Mouse (Mus musculus): ENCODE data around the gene Slc45a1. TPM values are rescaled to one million over a fixed set of nuclear protein-coding genes. Genes with fewer than 3 reads are reported as not detected.
"Not testable (repeated sequence)": the region's sequence is repeated elsewhere in the genome, so short reads cannot be mapped to it uniquely, and the experiment has no call there.

The Slc45a1 gene
- polyA plus RNA-seq, 1 experiment = 0.84 TPM

GRCm38 (mm10) chr4:150603366-150604061, 48.5 kb downstream of the Slc45a1 start:
- DNase-seq (ENCODE audit: low read depth) = no peak

GRCm38 (mm10) chr4:150601489-150601888, 50.5 kb downstream of the Slc45a1 start:
- DNase-seq (ENCODE audit: low read depth) = no peak

GRCm38 (mm10) chr4:150600503-150600902, 51.5 kb downstream of the Slc45a1 start:
- not testable (repeated sequence) for DNase-seq (ENCODE audit: low read depth)

GRCm38 (mm10) chr4:150599119-150599992, 52.6 kb downstream of the Slc45a1 start:
- DNase-seq (ENCODE audit: low read depth) = no peak

- no peak for DNase-seq (ENCODE audit: low read depth)
Observed at GRCm38 (mm10) chr4:150598686-150599085, 53.3 kb downstream of the Slc45a1 start.

- DNase-seq (ENCODE audit: low read depth) = no peak
Observed at GRCm38 (mm10) chr4:150595991-150596390, 56.0 kb downstream of the Slc45a1 start.

GRCm38 (mm10) chr4:150595071-150595470, 56.9 kb downstream of the Slc45a1 start:
- no peak for DNase-seq (ENCODE audit: low read depth)

- DNase-seq (ENCODE audit: low read depth) = no peak
Observed at GRCm38 (mm10) chr4:150594298-150594829, 57.6 kb downstream of the Slc45a1 start.

- no peak for DNase-seq (ENCODE audit: low read depth)
Observed at GRCm38 (mm10) chr4:150593473-150594217, 58.3 kb downstream of the Slc45a1 start.

- no peak for DNase-seq (ENCODE audit: low read depth)
Observed at GRCm38 (mm10) chr4:150592087-150592486, 59.9 kb downstream of the Slc45a1 start.

GRCm38 (mm10) chr4:150591602-150592001, 60.4 kb downstream of the Slc45a1 start:
- no peak for DNase-seq (ENCODE audit: low read depth)

GRCm38 (mm10) chr4:150590621-150591282, 61.2 kb downstream of the Slc45a1 start:
- DNase-seq (ENCODE audit: low read depth) = no peak

GRCm38 (mm10) chr4:150588300-150588621, 63.7 kb downstream of the Slc45a1 start:
- DNase-seq (ENCODE audit: low read depth) = no peak

GRCm38 (mm10) chr4:150587597-150588299, 64.2 kb downstream of the Slc45a1 start:
- DNase-seq (ENCODE audit: low read depth) = no peak

GRCm38 (mm10) chr4:150586275-150586674, 65.7 kb downstream of the Slc45a1 start:
- no peak for DNase-seq (ENCODE audit: low read depth)

- no peak for DNase-seq (ENCODE audit: low read depth)
Observed at GRCm38 (mm10) chr4:150585800-150586199, 66.2 kb downstream of the Slc45a1 start.

- no peak for DNase-seq (ENCODE audit: low read depth)
Observed at GRCm38 (mm10) chr4:150583777-150584135, 68.2 kb downstream of the Slc45a1 start.

GRCm38 (mm10) chr4:150582966-150583776, 68.8 kb downstream of the Slc45a1 start:
- DNase-seq (ENCODE audit: low read depth) = no peak

- DNase-seq (ENCODE audit: low read depth) = no peak
Observed at GRCm38 (mm10) chr4:150581931-150582723, 69.8 kb downstream of the Slc45a1 start.
